Mouse (Mus musculus): ENCODE data around the gene Mars2.

The Mars2 gene

GRCm38 (mm10) chr1:55221352-55221751 is 15.6 kb upstream of the Mars2 start:
- no peak for DNase-seq (ENCODE audit: low spot score in 2 of 2)

GRCm38 (mm10) chr1:55223026-55223425 is 14.0 kb upstream of the Mars2 start:
- no peak for DNase-seq (ENCODE audit: low spot score in 2 of 2)

- no peak for DNase-seq (ENCODE audit: low spot score in 2 of 2)
Measured at GRCm38 (mm10) chr1:55224111-55224510, 12.9 kb upstream of the Mars2 start.

GRCm38 (mm10) chr1:55225398-55225797 is 11.6 kb upstream of the Mars2 start:
- DNase-seq (ENCODE audit: low spot score in 2 of 2): no peak

- peak; percentile 10 to 46 for DNase-seq (ENCODE audit: low spot score in 2 of 2)
Measured at GRCm38 (mm10) chr1:55226011-55226857, 10.7 kb upstream of the Mars2 start, which contains the start of gene Rftn2. Gene Rftn2 (minus strand): TSS chr1:55226782.

GRCm38 (mm10) chr1:55227376-55227775 is 9.6 kb upstream of the Mars2 start:
- DNase-seq (ENCODE audit: low spot score in 2 of 2): no peak

- no peak for DNase-seq (ENCODE audit: low spot score in 2 of 2)
Measured at GRCm38 (mm10) chr1:55228256-55228884, 8.6 kb upstream of the Mars2 start.

DNA sequence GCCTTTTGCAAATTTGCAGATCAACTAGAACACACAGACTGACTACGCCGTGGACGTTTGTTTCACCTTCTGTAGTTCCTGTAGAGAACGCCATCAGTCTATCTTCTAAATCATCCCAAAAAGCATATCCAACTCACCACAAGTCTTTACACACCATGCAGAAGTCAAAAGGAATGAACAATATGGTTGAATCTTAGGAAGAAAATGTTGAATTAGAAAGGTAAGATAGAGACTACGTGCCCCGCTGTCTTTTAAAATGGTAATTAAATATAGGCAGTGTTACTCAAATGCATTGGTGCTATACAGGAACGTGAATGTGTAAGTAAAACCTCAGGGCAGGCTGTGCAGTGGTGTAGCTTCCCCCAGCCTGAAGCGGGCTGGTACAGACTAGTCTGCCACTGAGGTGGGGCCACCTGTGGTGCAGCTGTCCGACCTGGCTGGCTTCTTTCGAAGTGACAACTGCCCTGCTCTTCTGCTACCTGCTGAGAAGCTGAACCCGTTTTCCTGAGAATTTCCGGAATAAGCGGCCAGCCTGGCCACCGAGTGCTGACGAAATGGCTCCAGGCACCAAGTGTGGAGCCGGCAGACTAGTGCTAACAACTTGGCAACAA is 2.0 kb upstream of the Mars2 start:
- DNase-seq (ENCODE audit: low spot score in 2 of 2): peak; percentile 11 to 17

- no peak for DNase-seq (ENCODE audit: low spot score in 2 of 2)
Measured at GRCm38 (mm10) chr1:55236487-55236886, 490 bp upstream of the Mars2 start.

GRCm38 (mm10) chr1:55237643-55238161 is 725 bp downstream of the Mars2 start:
- DNase-seq (ENCODE audit: low spot score in 2 of 2): no peak

DNA sequence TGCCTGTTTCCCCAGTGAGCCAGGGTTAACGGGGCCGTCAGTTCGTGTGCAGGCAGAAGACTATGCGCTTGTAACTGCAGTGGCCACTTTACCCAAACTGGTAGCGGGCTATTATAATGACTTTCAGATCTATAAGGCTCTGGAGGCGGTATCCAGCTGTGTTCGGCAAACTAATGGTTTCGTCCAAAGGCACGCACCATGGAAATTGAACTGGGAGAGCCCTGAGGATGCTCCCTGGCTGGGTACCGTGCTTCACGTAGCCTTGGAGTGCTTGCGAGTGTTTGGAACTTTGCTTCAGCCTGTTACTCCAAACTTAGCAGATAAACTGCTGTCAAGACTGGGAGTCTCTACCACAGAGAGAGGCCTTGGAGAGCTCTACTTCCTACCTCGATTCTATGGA is 1.5 kb downstream of the Mars2 start:
- no peak for DNase-seq (ENCODE audit: low spot score in 2 of 2)

- no peak for DNase-seq (ENCODE audit: low spot score in 2 of 2)
Measured at GRCm38 (mm10) chr1:55239237-55239636, 2.3 kb downstream of the Mars2 start.

DNA sequence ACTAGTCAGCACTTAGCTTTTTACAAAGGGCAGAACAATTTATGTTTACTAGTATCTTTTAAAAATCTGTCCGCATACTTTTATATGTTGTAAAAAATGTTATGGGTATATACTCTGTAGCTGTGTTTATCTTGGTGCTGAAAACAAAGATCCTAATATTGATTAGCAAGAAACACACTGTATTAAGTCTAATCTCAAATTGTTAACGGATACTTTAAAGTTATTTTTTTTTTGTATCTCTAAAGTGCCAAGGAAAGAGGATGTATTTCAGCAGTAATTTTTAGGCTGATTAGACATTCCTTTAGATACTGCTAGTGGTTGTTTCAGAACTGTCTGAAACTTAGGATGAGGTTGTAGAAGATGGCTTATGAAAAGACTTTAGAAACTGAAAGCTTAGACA is 9.4 kb downstream of the Mars2 start:
- no peak for DNase-seq (ENCODE audit: low spot score in 2 of 2)

- no peak for DNase-seq (ENCODE audit: low spot score in 2 of 2)
Measured at GRCm38 (mm10) chr1:55264385-55264784, 27.4 kb downstream of the Mars2 start.

GRCm38 (mm10) chr1:55265447-55265846 is 28.5 kb downstream of the Mars2 start:
- DNase-seq (ENCODE audit: low spot score in 2 of 2): no peak

DNA sequence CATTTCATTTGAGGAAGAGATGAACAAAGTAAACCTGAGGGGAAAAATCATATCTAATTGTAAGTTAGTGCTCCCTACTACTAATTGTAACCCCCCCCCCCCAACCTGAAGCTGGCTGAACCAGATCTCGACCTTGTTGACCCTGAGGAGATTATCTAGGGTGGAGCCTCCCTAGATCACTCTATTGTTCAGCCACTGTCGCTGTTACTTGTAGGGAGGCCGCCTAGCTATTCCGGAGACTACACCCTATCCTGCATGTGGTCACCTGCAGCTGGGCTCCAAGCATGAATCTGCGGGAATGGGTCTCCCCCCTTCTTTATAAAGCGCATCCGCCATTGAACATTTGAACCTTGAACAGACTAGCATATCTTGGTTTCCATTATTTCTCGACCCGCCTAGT is 42.1 kb downstream of the Mars2 start:
- DNase-seq (ENCODE audit: low spot score in 2 of 2): no peak

All from urinary bladder, adult 18-20 months (tissue).